Mouse (Mus musculus): ENCODE results near the gene 2900011O08Rik. TPM values are rescaled to one million over a fixed set of nuclear protein-coding genes. Genes with fewer than 3 reads are reported as not detected.

Gene 2900011O08Rik
- total RNA-seq, 2 experiments from 2014 or later = 267 to 303 TPM

DNA sequence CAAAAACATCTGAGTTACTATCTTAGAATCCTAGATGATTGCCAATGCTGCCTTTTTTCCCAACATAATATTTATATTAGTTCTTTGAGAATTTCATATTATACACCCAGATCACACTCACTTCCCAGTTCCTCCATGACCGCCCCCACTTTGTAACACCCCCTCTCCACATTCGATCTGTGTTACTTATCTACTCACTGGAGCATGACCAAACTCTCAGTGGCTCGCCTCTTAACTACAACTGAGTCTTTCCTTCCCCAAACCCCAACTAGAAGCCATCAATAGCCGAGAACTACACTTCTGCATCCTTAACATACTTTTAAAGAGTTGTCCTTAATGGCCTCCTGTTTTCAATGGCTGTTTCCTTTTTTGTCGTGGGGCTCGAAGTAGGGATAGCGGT, 135.2 kb downstream of the 2900011O08Rik start:
- intact Hi-C loops (cut with DNase I) = no loop called here
- no peak for DNase-seq (ENCODE audit: low spot score in 2 of 2)

DNA sequence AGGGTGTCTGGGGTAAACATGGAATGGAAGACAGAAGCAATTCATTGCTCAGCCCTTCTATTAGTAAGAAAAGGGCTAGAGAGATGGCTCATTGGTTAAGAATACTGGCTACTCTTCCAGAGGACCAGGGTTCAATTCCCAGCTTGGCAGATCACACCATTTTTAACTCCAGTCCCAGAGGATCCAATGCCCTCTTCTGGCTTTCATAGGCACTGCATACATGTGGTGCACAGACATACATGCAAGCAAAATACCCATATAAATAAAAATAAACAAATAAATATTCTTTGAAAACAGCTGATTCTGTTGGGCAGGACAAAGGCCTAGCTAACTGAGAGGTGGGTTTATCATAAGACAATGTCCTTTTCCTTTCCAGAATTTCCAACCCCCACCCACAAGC, 136.2 kb downstream of the 2900011O08Rik start:
- intact Hi-C loops (cut with DNase I) = no loop called here
- DNase-seq (ENCODE audit: low spot score in 2 of 2) = no peak

DNA sequence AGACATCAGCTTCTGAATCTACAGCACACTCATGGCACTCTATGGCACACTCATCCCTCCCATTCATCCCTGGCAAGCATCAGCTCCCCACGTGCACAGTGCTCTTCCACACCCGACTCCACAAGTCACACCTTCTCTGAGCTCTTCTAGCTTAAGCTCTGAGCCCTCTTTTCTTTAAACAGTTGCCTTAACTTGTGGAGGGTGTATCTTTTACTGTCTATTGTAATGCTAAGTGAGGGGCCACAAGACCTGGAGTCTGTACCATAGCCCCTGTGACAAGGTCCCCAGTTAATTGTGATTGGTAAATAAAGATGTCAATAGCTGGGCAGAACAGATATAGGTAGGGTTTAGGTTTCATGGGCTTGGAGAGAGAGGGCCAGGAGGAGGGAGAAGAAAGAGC, 137.5 kb downstream of the 2900011O08Rik start:
- intact Hi-C loops (cut with DNase I) = no loop called here
- DNase-seq (ENCODE audit: low spot score in 2 of 2) = no peak

DNA sequence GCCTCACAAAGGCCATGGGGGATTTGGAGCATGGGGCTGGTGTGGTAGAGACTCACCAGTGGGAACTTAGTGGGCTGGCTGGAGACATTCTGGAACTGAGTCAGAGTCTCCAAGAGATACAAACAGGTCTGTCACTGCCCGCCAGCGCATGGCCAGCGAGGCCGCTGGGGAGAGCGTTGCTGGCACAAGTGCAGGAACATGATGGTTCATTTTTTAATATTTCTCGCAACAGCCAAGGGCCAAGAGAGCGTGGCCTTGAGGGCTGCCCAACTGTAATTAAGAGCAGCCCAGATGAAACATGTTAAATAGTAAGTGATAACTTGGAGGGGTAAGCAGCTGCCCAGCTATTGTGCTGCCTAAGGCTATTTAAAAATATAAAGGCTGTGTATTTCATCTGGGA, 138.3 kb downstream of the 2900011O08Rik start:
- intact Hi-C loops (cut with DNase I) = no loop called here
- DNase-seq (ENCODE audit: low spot score in 2 of 2) = no peak

DNA sequence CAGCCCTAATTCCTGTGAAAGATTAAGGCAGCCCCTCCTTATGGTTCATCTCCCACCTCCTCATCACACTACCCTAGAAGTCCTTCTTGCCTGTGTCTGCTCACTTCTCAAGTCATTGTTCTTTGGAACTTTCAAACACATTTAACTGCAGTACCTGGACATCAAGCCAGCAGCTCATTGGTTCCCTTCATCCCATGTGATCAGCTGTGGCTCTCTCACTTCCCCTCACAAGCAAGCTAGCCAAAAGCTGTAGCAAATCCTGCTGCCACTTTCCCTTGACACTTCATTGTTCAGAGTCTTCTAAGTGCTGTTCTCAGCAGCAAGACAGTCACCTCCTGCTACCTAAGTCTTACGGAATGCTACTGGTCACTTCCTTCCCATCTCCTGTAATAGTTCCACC, 138.8 kb downstream of the 2900011O08Rik start:
- no peak for DNase-seq (ENCODE audit: low spot score in 2 of 2)
- intact Hi-C loops (cut with DNase I) = no loop called here

DNA sequence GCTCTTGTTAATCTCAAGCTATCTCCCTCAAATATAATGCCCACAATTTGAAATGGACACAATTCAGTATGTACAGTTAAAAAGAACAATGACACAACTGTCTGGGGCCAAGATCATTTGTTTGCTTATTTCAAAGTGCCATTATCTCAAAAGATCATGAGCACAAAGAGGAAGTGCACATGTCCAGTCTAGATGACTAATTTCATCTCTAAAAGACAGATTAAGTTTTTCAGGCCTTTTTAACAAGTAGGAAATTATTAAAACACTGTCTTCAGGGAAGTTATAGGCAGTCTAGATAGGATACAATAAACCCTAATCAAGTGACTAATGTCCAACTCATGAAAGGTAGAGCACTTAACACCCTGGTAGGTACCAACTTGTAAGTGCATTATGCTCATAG, 142.6 kb downstream of the 2900011O08Rik start:
- intact Hi-C loops (cut with DNase I) = no loop called here

DNA sequence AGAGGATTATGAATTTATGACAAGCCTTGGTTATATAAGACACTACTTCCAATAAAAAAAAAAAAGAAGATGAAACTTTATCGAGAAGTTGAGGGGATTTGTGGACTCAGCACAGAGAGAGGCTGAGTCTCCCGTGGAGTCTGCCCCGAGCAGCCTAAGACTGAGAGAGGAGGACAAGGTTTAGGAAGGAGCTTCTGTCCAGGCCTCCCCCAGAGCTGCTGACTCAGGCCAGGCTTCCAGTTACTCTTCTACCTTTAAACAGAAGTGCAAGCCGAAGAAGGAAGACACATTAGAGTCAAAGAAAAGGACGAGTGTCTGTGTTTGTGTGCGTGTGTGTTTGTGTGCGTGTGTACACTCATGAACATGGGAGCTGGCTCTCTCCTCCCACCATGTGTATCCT, 144.4 kb downstream of the 2900011O08Rik start:
- DNase-seq (ENCODE audit: low spot score in 2 of 2) = no peak
- intact Hi-C loops (cut with DNase I) = no loop called here

More for the DNA sequence above, 142.6 kb downstream of the 2900011O08Rik start:
- no peak for DNase-seq (ENCODE audit: low spot score in 2 of 2)

DNA sequence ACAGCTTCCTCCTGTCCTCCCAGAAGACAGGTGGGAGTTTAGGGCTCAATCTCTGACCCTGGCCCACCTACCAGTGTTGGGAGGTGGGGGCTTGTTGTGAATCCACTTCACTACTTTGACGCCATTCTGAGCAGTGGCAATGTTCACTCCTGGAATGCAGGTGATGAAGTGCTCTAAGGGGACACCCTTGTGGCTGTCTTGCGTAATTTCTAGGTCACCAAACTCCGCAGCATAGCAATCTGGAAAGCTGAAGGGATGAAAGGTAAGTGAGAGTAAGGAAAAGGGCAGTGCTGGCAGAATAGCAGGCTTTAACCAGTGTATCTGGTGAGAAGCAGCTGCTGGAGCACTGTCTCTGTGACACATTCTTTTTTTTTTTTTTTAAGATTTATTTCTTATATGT, 145.0 kb downstream of the 2900011O08Rik start:
- no peak for DNase-seq (ENCODE audit: low spot score in 2 of 2)
- intact Hi-C loops (cut with DNase I) = no loop called here

DNA sequence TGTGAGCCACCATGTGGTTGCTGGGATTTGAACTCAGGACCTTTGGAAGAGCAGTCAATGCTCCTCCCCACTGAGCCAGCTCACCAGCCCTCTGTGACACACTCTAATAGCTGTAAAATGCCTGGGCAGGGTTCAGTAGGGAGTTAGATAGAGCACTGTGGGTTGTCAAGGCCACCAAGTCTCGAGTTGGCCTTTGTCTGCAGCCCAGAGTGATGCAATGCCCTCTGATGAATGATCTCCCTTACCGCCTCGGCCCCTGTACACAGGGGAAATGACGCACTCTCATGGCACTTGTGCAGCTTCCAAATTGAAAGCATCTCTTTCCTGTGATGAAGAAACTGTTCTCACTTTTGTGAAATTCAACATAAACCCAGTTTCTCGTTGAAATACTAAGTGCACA, 145.4 kb downstream of the 2900011O08Rik start:
- intact Hi-C loops (cut with DNase I) = no loop called here
- no peak for DNase-seq (ENCODE audit: low spot score in 2 of 2)

DNA sequence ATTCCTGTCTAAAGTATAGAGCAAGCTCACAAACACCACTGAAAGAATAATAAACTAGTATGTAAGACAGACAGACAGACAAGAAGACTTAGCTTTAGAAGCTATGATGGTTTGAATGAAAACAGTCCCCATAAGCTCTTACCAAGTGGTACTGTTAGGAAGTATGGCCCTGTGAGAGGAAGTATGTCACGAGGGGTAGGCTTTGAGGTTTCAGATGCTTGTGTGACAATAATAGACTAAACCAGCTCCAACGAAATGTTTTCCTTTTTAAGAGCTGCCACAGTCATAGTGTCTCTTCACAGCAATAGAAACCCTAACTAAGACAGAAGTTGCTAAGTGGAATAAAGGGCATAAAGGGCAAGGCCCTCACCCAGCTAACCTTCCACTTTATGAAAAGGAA, 148.6 kb downstream of the 2900011O08Rik start:
- intact Hi-C loops (cut with DNase I) = no loop called here
- no peak for DNase-seq (ENCODE audit: low spot score in 2 of 2)

DNA sequence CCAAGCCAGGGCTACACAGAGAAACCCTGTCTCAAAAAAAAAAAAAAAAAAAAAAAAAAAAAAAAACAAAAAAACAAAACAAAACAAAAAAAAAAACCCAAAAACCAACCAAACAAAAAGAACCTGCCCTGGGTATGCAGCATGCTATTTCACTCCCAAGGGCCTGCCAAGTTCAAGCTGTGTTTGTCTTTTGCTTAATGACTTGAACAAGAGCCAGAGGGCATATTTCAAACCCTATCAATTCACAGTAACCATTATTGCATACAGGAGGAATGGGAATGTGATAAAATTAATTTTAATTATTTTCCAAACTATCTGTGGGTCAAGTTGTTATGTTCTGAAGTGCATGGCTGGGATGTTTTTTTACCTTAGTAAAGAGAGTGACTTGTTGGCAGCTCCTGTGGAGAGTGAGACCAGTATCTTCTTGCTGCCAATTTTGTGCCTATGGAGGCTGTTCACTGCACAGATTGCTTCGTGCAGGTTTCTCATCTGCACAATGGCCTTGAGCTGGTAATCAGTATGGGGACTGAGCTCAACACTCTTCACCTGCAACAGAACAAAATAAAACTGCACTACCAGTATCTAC, 151.7 kb downstream of the 2900011O08Rik start:
- intact Hi-C loops (cut with DNase I) = no loop called here
- no peak for DNase-seq (ENCODE audit: low spot score in 2 of 2)

DNA sequence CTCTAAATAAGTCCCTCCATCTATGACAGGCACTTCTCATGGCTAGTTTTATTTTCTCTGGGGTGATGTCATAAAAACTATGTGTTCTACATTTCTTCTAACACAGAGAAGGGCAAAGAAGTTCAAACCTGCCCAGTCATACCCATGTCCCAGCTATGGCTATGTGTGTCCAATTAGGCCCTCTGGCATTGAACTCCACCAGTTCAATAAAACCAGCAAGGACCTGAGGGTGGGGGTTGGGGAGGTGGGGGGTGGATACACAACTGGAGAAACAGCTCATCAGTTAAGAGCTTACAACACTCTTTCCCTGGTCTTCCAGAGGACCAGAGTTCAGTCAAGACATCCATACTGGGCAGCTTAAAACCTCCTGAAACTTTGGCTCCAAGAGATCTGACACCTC, 152.7 kb downstream of the 2900011O08Rik start:
- DNase-seq (ENCODE audit: low spot score in 2 of 2) = no peak
- intact Hi-C loops (cut with DNase I) = no loop called here

DNA sequence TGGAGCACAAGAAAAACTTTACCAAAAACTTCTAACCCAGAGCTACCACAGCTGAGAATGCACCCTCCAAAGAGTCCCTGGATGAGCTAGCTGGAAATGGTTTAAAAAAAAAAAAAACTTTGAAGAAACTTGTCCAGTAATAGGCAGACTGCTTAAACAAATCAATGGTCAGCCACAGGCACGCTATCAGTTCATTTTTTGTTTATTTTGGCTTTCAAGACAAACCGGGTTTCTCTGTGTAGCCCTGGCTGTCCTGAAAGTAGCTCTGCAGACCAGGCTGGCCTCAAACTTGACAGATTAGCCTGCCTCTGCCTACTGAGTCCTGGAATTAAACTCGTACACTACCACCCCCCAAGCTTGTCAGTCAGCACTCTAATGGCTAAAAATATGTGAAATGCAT, 156.9 kb downstream of the 2900011O08Rik start:
- intact Hi-C loops (cut with DNase I) = no loop called here
- DNase-seq (ENCODE audit: low spot score in 2 of 2) = no peak

DNA sequence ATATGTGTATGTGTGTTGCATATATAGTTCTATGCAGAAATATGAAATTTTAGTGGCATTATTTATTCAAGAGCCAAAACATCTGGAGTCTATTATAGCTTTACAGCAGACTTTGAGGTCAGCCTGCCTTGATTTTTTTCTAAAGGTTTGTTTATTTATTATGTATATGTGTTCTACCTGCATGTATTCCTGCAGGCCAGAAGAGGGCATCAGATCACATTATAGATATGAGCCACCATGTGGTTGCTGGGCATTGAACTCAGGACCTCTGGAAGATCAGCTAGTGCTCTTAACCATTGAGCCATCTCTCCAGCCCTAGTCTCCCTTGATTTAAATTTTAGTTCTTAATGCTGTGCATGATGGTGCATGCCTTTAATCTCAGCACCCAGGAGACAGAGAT, 161.3 kb downstream of the 2900011O08Rik start:
- no peak for DNase-seq (ENCODE audit: low spot score in 2 of 2)
- intact Hi-C loops (cut with DNase I) = no loop called here

Small RNAs within 50 kb of the gene (microRNA-seq; reads per million reads assigned to microRNA genes)
- not detected for gene Gm27671

Other genes starting within 250 kb of the 2900011O08Rik start
- gene Rrn3, start 205.9 kb upstream of the 2900011O08Rik start, total RNA-seq (2021) = 10 to 100 TPM; 46.9 to 47.6 TPM
- gene Ntan1, start 167.8 kb upstream of the 2900011O08Rik start, total RNA-seq (2021) = 10 to 100 TPM; 99.3 to 99.7 TPM
- 10 to 100 TPM; 72.7 to 81.6 TPM for gene Pdxdc1, start 83.5 kb upstream of the 2900011O08Rik start, total RNA-seq (2021)
- 10 to 100 TPM; 68.1 to 70.6 TPM for gene Mpv17l, start 83.4 kb upstream of the 2900011O08Rik start, total RNA-seq (2021)
- 1 to 10 TPM in 1 of 2 experiments, under 1 TPM in 1; 0.79 to 2.1 TPM for gene Ifitm7, start 284 bp downstream of the 2900011O08Rik start, total RNA-seq (2021)
- 10 to 100 TPM; 18.8 to 20.9 TPM for gene Nde1, start 176.7 kb downstream of the 2900011O08Rik start, total RNA-seq (2021)
- gene Marf1, start 176.7 kb downstream of the 2900011O08Rik start, total RNA-seq (2021) = 100 to 1,000 TPM; 139 to 148 TPM

Measured in left cerebral cortex, postnatal 36 days (tissue).